Mouse (Mus musculus) heart, postnatal 4 days (tissue): ENCODE measurements around the gene Cfdp1. TPM values are rescaled to one million over a fixed set of nuclear protein-coding genes. Genes with fewer than 3 reads are reported as not detected.

Experiments
- DNase-seq: peaks from one replicate; pipeline ENCODE4 v3.0.0; 2021
- total RNA-seq, 2 experiments: library from RNA; stranded (reverse); gene quantifications; 2 replicates each; pipeline ENCODE4 v1.2.3; 2021

Gene Cfdp1
- 10 to 100 TPM; 54.4 to 60.3 TPM for total RNA-seq

DNA sequence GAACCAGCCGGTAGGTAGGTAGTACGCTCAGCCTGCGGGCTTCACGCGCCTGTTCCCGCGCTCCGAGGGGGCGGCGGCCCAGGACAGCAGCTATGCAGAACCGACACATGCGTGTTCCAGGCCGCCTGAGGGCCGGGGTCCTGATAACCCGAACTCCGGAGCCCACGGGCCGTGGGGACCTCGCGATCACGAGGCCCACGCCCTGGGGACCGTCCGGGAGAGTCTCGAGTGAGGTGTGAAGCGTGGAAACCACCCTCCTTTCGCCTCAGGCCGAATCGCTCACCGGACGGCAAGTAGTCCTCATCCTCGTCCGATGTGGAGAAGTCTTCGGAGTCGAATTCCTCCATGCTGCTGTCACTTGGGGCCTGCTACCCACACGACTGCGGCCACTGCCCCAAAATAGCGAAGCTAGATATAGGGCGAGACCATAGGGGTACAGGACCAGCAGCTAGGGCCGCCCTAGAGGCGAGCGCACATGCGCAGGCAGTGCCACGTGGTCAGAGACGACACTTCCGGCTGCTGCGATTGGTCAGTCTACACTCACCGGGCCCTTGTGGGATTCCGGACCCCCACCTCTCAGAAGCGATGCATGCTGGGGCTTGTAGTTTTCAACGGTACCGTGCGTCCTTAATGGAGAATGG is at the start of gene Cfdp1:
Cfdp1 (minus strand) TSS at position 431 of the 641 bp plus-strand sequence.
- DNase-seq = peak; percentile 96

DNA sequence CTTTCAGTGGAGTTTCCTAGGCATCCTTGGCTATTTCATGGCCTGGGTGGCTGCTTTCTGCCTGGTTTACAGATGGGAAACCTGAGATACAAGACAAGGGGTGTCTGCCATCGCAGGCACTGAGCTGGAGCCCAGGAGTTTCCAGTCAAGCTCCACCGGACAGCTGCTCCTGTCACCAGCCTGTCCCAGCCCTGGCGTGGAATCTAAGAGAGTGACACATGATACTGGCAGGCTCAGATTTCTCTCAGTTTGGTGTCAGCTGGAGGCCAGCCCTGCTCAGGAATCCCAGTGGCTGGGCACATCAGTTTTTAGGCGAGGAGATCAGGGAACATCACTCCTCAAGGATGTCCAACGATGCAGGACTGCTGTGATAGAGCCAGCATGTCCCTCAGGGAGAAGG is 48.0 kb upstream of the Cfdp1 start:
- DNase-seq = peak; percentile 33

DNA sequence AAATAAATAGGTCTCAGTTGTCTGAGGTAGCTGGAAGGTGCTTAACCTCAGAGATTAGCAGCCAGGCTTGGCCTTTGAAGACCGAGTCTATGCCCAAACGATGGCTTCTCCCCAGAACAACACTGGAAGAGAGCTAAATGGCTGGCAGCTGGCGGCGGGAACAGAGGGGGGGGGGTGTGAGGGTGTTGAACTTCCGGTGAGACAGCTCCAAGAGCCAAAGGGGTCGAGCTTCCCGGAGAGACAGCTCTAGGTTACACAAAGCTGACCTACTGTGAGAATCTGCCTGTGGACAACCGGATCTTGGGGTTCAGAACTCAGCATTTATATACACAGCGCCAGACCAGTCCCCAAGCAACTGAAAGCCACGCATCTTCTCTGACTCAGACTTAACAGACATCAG is 44.5 kb upstream of the Cfdp1 start:
- DNase-seq = no peak

DNA sequence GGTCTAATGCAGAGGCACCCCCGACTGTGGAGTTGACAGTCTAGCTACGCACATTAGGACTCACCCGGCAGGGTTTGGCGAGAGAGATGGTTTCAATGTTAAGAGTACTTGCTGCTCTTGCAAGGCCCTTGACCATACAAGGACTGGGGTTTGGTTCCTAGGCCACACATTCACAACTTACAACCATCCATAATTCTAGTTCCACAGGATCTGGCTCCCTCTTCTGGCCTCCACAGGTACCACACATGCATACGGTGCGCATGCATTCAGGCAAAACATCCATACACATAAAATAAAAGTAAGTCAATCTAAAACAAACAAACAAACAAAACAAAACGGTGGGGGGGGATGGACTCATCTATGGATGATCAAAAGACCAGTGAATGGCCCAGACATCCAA is 40.9 kb upstream of the Cfdp1 start:
- no peak for DNase-seq

DNA sequence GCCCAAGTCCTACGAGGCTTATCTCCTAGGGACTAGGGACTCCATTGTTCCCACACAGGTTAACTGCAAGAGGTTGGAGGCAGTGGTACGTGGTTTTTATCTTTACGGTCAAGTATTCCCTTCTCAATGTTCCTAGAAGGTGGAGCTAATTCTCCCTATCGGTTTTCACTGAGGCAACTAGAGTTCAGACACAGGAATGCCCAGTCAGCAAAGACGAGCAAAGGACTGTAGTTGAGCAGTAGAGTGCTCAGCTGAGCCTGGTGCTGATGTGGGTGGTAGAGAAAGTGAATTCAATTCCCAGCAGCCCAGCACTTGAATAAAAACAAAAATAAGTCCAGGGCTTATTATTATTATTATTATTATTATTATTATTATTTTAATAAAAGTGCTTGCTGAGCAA is 38.5 kb upstream of the Cfdp1 start:
- no peak for DNase-seq

DNA sequence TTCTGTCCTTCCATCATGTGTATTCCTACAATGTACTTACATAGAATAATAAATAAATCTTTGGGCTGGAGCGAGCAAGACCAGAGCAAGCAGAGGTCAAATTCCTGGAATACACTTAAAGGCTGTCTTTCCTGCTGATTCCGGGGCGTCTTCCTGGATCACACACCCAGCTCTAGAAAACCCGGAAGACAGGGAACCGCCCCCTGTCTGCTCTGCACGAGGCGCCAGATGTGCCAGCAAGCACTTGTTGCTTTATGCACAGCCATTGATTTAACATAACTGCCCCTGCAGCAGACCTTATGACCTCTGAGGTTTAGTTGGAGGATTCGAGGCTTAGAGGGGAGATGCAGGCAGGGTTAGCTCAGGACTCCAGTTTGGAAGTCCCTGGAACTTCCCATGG is 37.9 kb upstream of the Cfdp1 start:
- no peak for DNase-seq

DNA sequence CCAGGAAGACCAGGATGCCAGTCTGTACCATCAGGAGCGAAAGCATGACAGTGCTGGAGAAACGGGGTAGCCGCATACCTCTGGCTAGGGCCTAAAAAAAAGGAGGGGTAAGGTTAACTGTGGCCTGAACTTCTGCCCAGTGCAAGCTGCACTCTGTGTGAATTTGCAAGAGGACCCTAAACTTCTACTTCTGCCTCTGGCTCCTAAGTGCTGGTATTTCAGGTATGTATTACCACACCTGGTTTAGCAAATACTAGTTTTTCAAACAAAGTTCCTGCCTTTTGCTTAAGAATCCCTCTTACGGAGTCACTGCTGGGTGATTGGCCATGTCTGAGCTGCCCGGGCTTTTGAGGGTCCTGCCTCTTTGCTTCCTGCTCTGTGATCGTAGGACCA is 36.8 kb upstream of the Cfdp1 start:
- DNase-seq = no peak

DNA sequence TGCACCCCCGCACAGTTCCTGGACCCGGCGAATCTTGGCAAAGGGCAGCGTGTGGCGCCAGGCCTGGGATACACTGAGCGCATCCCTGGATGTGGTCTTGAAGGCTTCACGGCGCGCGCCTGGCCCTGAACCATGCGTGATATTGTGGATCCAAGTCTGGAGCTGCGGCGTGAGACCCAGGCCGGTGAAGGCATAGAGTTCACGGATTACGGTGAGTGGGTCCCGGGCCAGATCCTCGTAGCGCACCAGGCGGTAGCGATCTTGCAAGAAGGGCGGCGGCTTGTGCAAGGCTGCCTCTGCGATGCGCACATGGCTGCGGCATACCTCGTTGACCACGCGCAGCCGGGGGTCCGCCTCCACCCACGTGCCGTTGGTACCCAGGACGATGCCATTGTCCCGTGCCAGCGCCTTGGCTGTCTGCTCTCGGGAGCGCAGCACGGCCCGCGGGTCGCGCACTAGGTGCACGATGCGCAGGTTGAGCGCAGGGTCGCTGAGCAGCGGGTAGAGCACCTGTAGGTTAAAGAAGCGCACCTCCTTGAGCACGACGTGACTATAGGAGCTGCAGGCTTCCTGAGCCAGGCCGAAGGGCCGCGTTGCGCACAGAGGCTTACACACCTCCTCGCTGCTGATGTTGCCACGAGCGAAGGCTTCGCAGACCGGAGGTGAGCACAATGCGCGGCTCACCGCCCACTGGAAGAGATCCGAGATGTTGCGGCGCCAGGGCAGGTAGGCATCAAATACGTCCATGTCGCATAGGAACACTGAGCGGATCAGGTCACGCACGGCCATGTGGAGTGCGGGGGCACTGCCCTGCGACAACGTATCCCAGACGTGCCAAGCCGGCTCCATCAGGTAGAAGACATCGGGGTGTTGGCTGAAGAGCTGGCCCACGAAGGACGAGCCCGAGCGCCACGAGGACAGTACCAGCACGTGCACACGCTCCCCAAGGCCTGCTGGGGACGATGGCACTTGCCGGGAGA is 36.1 kb upstream of the Cfdp1 start:
- DNase-seq = no peak

DNA sequence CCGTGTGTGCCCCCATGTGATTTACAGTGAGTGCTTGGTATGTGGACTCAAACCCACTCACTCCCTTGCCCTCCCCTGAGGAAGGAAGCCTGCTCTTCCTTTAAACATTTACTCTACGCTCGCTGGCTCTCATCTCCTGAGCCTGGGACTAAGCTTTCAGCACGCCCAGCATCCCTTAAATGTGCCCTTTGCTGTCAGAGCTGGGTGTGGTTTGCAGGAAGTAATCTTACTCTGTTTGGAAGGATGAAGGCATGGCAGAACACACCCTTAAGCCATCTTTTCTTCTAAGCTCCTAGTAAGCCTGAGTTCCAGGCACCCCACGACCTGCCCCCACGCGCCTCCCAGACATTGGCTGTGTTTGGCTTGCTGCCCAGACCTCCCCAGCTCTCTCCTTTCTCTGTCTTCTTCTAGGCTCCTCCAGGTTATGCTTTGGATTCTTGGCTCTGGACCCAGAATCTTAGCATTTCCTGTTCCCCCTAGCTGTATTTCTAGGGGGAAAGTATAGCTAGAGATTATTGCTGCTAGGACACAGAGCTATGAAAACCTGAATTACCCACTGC is 34.1 kb upstream of the Cfdp1 start:
- DNase-seq = no peak

DNA sequence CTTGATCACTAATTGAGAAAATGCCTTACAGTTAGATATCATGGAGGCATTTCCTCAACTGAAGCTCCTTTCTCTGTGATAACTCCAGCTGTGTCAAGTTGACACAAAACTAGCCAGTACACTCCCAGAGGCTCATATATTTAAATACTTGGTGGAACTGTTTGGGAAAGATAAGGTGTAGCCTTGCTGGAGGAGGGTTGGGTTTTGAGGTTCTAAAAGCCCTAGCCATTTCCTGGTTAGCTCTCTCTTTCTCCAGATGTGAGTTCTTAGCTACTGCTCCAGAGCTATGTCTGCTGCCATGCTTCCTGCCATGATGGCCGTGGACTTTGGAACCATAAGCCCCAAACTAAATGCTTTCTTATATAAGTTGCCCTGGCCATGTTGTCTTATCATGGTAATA is 33.4 kb upstream of the Cfdp1 start:
- DNase-seq = no peak

DNA sequence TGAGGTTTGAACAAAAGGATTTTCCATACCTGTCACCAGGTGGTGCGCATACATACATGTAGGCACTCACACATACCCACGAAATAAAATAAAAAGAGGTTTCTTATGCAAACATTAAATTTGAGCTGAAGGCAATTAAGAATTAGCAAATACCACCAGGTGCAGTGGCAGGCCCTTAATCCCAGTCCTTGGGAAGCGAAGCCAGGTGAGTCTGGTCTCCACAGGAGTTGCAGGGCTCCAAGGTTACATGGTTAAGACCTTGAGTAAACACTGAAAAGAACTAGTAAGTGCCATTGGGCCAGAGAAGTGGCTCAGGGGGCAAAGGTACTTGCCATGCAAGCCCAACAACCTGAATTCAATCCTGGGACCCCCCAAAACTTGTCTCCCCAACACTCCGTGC is 29.5 kb upstream of the Cfdp1 start:
- no peak for DNase-seq

DNA sequence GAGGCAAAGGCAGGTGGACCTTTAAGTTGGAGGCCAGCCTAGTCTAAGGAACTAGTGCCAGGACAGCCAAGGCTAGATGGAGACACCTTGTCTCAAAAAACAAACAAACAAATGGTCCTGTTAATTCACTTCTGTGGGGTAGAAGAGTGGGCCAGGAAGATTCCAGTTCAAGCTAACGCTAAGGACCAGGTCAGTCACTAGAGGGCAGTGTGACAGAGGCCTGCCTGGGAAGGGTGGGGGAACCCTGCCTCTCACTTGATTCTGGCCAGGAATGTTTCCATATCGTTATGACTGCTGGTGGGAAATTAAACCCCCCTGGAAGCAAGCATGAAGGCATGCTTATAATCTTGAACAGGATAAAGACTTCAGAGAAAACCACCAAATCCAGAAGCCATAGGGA is 27.5 kb upstream of the Cfdp1 start:
- peak; percentile 70 for DNase-seq

DNA sequence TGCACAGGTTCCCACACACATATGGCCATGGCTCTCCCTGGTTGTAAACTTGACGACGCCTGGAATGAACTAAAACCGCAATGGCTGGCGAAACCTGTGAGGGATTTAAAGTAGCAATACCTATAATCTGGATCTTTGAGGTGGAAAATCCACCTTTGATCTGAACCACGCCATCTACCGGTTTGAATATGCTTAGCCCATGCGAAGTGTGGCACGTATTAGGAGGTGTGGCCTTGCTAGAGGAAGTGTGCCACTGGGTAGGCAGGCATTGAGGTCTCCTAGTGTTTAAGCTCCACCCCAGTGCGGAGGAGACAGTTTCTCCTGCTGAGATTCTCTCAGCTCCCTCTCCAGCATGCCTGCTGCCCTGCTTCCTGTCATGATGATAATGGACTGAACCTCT is 23.6 kb upstream of the Cfdp1 start:
- no peak for DNase-seq

DNA sequence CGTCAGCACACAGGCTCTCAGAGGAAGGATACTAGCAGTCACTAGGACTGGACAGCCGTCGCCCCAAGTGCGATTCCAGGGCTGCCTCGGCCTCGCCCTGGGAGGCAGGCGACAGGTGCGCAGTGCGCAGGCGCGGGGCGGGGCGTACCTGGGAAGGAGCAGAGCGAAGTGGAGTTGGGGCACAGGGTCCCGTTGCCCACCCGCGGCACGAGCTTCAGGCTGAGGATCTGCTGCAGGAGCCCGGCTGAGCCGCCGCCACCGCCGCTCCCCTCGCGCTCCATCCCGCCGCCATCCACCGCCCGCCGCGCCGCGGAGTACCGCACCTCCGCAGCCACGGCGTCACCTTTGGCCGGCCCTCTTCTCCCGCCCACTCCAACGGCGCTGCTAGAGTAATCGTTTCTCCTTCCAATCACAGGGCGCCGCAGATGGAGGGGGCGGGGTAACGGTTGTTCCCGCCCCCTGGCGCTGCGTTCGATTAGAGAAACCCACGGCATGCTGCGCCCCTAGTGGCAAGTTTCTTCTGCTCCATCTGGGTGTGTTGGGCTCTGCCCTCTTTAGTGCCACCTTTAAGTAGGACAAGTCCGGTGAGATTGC is 22.4 kb upstream of the Cfdp1 start, which contains the start of gene Tmem170:
Tmem170 (minus strand) TSS at position 396 of the 594 bp plus-strand sequence.
- DNase-seq = peak; percentile 97

DNA sequence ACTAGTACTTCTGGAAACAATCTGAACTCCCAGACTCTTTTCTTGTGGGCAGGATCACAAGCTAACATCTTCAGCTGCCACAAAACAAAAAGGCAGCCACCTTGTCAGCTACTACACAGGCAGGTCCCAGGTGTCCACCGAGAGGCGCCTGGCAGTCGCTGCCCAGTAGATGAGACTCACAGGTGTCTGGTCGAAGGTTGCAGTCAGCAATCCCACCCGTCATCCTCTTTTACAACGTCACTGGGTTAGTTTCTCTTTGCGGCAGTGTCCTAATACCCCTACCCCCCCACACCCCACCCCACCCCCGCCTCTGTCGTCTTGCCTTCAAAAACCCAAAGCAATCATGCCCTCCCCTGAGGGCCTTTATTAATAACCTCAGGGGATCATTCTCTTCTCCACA is 21.7 kb upstream of the Cfdp1 start:
- DNase-seq = no peak

DNA sequence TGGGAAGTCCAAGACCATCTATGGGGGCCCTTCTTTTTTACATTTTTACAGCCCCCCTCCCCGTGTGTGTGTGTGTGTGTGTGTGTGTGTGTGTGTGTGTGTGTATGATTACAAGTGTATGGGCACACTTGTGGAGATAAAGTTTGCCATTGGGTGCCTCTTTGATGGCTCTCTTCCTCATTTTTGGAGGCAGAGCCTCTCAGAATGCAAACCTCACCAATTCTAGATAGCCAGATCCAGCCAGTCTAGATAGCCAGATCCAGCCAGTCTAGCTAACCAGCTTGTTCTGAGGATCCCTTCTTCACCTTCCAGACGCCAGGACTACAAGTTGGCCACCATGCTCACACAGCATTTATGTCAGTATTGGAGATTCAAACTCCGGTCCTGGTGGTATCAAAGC is 17.2 kb upstream of the Cfdp1 start:
- no peak for DNase-seq

DNA sequence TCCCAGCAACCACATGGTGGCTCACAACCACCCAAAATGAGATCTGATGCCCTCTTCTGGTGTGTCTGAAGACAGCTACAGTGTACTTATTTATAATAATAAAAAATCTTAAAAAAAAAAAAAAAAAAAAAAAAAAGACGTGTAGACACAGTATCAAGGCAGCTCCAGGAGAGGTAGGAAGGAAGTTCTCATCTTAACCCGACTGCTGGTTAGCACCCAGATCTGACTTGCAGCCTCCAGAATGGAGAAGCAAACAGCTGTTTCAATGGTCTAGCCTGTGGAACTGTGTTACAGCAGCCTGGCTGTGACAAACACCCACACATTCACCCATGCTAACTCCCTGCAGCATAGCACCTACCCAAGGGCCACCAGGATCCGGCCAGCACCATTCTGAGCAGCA is 16.3 kb upstream of the Cfdp1 start:
- DNase-seq = no peak

DNA sequence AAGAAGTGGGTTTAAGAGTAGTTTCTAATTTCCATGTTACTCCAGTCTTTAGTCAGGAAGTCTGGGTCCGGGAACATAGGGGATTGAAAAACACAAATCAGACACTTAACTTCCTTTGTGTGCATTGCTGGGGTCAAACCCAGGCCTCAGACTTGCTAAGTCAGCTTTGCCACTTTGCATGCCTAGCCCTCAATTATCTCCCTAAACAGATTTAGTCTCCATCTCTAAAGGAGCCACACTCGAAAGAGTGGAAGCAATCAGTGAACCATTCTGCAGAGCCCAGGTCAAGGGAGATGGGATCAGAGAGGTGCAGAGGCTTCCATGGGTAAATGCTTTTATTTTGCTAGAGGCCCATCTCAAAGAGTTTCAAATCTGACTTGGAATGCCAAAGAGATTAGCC is 14.6 kb upstream of the Cfdp1 start:
- no peak for DNase-seq

DNA sequence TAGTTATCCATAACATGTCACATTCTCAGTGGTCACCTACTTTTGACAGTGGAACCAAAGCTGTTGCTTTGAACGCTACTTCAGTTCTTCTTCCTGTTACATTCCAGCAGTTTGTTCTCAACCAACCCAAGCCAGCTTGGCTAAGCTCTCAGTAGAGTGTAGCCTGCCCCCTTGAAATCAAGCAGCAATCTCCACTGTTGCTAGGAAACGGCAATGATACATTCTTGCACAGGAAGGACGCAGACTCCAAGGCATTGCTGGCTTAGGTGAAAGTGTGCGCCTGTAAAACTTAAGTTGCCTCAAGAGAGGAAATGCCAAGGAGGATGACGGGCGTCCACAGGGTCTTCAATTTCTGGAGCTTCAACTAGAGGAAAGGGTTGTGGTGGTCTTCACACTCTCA is 11.8 kb upstream of the Cfdp1 start:
- DNase-seq = no peak

DNA sequence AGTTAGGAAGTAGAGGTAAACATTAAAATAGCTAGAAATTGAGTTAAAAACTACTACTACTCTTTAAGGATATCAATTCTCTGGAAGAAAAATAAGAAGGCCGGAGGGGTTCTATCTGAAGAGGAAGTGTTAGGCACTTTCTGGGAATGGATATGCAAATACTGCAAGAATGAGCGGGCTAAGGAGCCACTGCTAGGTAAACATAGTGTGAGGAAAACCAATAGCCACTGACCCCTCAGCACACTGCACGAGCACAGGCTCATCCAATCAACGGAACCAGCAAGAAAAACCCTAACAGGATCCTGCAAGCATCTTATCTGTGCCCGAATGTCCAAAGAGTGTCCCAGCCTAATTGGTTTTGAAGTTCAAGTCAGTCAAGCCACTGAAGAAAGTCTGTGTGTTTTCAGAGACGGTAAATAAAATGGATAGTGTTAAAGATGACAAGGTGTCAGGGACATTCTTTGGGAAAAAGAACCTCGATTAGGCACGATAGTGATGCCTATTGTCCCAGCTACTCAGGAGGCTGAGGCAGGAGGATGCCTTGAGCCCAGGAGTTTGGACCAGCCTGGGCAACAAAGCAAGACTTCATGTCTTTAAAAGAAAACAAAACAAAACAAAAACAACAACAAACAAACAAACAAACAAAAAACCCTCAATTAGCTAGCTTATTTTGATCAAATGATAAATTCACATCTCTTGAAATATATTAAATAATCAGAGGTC is 11.2 kb upstream of the Cfdp1 start:
- no peak for DNase-seq

DNA sequence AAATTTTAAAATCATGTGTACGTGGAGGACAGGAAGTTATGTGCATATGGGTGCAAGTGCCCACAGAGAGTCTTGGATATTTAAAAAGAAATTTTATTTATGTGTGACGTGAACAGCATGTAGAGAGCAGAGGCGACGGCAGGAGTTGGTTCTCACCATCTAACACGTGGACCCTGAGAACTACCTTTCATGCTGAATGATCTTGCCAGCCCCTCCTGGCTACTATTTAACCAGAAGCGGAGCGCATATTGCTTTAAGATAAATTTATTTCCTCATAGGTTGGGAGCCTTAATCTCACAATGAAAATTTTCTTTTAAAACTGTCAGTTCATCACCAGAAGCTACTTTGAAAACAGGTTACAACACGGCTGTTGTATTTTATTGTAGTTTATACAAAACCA is 10.6 kb upstream of the Cfdp1 start:
- DNase-seq = no peak

DNA sequence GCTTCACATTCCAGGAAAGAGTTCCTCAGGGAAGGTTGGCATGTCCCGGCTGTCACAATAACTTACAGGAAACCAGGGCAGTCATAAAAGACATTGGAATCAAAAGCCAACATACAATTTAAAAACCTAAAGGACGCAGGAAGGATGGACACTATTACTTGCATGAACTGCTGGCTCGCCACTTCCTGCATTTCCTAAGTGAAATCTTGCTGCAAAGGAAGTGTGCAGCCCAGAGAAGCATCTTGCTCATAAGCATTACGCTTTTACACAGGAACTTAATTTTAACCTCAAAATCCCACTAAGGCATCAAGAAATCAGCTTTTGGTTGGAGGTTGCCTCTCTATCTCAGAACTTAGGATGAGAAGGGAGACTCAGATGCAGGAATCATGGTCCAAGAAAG is 9.2 kb upstream of the Cfdp1 start:
- DNase-seq = no peak

DNA sequence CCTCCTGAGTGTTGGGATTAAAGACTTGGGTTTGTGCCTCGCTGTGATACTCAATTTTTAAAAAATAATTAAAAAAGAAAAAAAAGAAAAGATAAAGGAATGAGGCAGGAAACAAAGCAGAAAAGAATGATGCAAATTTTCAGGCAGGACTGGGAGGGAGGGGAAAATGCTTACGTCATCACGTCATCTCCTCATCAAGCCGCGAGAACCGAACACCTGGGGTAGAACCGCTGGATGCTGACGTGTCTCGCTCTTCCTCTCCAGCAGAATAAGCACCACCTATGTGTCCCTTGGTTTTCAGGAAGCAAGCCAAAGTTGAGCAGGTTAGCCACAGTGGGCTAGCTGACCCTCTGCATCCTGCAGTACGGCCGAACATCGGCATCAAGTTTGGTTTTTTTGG is 1.9 kb upstream of the Cfdp1 start:
- DNase-seq = no peak
